Mouse (Mus musculus) MEL-GATA-1-ER (cell line): ENCODE measurements around the gene Papolg.
"Not testable (repeated sequence)": the region's sequence is repeated elsewhere in the genome, so short reads cannot be mapped to it uniquely, and the experiment has no call there.

ENCODE experiments used
- DNase-seq: peaks from one replicate; pipeline ENCODE4 v3.0.0-alpha.2; 2012; ENCODE audit warnings: low read depth; ENCODE audit errors: extremely low read depth

Gene Papolg

GRCm38 (mm10) chr11:23895060-23895426 lies at the start of gene Papolg:
Gene Papolg (minus strand): TSS chr11:23895253.
- peak; percentile 70 for DNase-seq

DNA sequence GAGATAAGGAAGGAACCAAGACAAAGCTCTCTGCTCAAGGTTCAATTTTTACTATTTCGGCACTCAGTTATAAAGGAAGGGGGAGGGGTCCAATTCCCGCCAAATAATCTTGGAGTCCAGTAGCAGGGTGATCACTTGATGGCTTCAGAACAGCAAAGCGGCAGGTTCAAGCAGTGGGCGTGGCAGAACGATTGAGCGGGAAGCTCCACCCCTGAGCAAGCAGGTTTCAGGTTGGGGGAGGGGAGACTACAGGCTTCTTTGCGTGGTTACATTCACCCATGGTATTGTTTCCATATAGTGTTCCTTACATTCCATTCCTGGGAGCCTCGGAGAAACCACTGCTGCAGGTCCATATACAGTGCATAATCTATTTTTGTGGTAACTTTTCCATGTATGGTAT lies 33.1 kb upstream of the Papolg start:
- not testable (repeated sequence) for DNase-seq

DNA sequence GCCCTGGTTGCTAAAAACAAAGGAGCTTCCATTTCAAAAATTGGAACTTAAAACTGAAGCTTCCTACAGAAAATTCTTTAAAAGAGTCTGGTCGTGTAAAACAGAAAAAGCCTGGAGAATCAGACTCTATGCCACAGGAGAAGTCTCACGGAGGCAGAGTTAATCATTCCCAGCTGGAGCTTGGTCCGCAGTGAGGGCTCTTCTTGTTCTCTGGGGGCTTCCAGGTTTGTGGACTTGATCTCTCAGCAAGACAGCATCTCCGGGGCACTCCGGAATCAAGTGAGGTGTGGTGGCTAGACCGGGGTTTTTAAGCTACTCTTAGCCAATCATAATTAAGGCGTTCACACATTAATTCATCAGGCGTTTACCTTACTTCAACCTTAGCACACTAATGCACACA lies 32.6 kb upstream of the Papolg start:
- DNase-seq, result no peak

DNA sequence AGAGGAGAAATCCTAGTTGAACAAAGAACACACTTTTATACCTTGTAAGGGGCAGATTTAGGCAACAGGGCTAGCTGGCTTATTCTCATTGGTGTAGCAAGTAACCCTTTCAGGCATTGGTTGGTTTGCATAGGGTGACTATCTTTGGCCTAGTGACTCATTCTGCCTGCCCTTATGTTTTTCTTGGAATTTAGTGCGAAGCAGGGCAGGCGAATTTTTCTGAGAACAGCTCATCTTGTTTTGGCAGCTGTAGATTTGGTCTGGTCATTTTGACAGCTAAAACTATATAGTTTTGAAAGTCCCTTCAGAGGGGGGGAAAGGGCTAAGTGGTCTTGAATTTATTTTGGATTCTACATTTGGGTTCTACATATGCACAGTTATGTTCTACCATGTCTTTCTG lies 18.8 kb upstream of the Papolg start:
- DNase-seq, result not testable (repeated sequence)

- DNase-seq, result no peak
Measured at GRCm38 (mm10) chr11:23903909-23904308, 8.9 kb upstream of the Papolg start.

DNA sequence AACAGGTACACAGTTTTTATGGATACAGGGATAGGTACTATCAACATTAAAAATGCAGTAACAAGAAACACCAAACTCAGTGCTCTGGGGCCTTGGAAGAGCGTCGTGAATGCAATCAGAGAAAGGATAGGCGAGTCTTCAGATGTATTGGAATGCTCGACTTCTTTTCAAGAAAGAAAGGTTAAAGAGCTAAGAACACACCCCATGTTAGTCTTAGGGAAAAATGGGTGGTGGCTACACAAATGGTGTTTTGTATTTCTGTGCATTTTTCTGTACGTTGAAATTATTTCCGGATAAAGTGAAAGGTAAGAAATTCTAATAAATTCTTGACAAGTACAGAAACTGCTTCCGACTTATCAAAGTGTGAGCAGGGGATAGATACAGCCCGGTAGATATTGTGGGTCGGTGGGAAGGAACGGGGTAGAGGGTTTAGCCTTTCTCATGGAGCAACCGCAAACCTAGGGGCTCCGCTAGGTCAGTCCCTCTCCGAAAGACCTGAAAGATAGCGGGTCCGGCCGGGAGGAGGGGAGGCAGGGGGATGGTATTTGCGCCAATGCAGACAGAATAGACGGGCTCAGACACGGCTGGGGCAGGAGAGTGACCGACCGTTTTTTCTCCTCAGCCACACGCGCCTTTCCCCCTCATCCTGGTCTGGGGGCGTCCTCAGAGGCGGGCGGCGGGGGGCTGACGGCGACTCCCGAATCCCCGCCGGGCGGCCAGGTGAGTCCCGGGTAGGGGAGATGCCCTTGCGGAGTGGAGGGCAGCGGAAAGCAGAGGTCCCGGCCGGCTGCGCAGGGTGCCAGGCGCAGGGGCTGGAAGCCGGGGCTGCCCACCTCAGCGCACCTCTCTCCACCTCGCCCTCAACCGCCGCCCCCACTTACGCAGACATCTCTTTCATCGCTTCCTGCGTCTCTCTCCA lies 653 bp downstream of the Papolg start:
- DNase-seq, result peak; percentile 16

DNA sequence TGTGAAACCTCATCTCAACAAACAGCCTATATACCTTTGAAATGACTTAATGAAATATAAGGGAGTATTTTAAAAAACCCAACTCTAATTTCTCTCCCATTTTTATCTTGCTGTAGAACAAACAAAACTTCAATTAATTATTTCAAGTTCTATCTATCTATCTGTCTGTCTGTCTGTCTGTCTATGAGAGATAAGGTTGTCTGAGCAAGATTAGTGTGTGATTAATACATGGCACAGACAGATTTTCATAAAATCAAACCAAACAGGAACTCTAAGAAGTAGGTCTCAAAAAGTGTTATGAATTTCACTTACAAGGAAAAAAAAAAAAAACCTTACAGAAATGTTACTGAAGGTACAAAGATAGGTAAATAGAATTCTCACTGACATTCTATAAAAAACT lies 1.5 kb downstream of the Papolg start:
- DNase-seq, result no peak

DNA sequence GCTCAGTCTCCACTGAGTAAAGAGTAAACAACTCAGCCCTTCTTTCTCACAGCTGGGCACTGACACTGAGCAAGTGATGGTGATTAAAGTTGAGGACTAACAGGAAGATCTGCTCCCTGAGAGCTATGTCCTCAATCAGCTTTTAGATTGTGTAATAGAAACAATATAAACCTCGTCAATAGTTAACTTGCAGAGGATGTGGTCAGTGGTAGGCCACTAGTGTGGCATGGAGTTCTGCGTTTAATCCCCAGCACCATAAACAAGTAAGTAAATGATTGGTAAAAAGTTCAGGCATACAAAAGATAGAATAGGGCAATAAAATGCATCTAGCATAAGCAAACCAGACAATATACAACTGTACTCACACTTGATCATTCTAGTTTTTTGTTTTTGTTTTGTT lies 30.7 kb downstream of the Papolg start:
- DNase-seq, result no peak

- no peak for DNase-seq
Measured at GRCm38 (mm10) chr11:23856723-23857112, 38.3 kb downstream of the Papolg start.

DNA sequence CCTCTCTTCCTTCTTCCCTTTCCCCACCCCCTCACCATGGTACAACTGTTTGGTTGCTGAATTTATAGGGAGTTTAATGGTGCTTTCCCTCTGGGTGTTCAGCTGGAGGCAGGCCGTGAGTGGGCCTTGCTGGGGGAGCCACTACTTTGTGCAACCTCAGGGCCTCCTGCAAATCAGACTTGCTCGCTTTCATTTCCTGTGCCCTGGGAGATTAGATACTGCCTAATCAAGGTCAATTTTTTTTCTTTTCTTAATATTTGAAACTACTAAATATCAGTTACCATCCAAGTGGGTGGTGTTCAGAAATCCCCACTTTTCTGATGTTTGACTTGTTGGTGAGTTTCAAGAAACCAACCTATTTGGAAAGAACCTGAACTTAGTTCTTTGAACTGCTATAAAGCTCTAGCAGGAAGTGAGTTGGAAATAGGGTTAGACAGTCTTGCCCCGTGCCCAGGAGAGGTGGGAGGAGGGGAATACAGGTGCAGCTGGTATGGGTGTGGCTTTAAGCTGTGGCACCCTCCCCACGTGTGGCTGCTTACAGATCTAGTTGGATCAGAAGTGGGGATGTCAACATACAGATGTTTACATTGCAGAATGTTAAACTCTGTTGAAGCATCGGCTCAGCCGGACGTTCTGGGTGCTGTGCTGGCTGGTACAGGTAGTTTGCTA lies 38.9 kb downstream of the Papolg start:
- no peak for DNase-seq

DNA sequence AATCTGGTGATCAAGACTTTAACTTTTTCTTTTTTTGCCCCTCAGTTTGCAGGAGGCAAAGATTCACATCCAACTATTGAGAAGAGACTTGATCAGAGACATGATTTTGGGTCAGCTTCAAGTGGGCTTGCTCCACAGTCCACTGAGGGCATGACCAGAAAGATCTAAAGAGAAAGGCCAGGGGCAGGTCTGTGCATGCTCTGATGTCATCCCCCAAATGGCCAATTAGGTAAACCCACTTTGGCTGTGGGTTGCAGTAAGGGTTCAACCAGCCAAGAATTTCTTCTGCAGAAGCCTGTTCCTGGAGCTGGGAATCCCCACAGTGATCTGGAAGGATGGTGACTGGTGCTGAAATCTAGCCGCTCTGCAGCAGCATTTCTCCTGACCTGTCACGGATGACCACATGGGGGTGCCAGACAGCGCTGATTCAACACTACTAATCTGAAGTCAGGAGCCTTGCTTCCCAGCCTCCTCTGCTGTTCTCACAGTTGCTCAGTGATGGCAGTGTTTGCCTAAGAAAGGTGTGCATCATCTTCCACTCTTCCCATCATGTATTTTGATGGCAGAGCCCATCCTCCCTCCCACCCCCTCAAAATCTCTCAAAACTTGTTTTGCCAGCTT lies 39.8 kb downstream of the Papolg start:
- DNase-seq, result peak; percentile 7

GRCm38 (mm10) chr11:23853306-23853705 lies 41.7 kb downstream of the Papolg start:
- DNase-seq, result no peak

DNA sequence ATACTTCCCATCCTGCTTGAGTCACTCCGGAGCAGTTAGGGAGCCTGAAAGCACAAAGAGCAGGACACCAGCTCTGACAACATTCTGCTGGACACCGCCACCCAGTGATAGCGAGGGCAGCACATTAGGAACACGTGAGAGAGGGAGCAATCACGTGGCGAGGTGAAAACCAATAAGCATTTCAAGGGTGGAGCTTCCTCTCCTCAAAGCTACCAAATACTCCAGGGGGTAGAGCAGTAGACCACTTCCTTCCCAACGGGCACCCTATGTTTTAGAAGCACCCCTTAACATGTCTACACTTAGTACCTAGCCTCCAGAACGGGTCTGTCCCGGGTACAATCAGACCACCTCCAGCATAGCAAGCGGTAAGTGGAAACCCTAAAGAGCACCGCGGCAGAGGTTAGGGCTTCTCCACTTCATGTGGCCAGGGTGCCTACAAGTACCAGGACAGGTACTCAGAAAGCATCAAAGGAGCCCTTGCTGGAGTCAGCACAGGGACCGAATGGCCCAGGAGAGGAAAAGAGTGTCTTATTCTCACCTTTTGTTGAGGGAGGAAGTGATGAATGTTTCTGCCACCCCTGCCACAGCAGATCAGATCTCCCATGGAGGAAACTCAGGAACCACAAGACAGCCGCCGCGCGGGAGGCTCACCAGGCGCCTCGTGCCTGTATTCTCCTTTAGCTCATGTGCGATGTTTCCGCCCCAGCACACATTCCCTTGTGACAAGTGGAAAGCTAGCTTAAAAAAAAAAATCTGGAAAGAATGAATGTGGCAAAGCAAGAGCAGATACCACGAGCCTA lies 48.8 kb downstream of the Papolg start:
- DNase-seq, result no peak

DNA sequence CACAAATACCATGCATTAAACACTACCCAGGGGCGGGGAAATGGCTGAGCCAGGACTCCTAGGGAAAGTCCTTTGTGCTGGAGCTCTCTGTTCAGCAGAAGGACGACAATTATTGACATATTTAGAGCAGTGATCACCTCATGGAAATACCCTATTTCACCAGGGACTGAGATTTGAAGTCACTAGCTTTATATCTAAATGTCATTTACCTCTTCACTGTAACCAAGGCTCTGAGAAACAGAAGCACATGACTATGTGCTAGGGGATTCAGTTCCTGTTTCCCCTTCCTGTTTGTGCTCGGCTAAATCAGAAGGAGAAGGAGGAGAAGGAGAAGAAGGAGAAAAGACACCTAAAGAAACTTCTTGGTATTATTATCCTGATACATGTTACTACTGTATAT lies 71.8 kb downstream of the Papolg start:
- DNase-seq, result no peak

- DNase-seq, result no peak
Measured at GRCm38 (mm10) chr11:23821652-23822051, 73.4 kb downstream of the Papolg start.

DNA sequence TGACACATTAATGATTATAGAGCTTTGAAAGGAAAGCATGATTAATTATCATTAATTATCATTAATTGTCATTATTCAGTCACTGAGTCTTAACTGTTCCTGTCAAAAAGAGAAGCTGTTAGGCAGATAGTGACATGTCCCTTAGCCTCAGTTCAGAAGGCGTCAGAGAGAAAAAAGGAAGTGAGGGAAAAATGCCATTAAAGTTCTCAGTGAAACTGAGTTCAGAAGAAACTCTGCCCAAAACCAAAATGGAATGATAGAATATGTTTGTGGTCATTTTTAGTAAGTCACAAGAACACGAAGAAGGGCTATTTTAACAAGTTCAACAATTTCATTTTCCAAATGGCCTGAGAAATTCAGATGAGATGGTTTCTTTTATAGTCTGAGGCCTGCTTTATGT lies 74.1 kb downstream of the Papolg start:
- DNase-seq, result peak; percentile 29

DNA sequence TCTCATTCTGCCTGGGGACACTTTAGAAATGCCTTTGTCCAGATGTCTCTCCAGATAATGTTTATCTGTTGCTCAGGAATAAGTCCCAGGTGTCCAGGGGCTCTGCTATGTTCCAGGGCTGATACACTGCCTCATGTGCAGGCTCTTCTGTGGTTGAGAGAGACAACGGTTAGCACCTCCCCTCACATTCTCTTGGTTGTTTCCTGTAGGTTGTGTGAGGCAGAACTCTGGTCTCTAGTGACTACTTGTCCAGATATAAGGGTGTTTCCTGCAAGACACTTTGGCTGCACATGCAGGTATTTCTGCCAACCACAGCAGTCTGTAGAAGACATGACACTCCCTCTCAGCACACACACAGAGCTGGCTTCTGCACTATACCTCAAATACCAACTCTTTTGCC lies 76.3 kb downstream of the Papolg start:
- DNase-seq, result no peak
